Mouse (Mus musculus) monocyte, adult 2 months (primary cell): Measurements from ENCODE around the gene Pkd1.
A peak's percentile ranks its signal among the peaks of the same experiment; 100 is the strongest.

Source experiments
- DNase-seq, 2 experiments: peaks; one replicate each; pipeline ENCODE4 v3.0.0; 2022; ENCODE audit warnings: low spot score in 2 of 2, low read depth in 1 of 2

Pkd1 gene

DNA sequence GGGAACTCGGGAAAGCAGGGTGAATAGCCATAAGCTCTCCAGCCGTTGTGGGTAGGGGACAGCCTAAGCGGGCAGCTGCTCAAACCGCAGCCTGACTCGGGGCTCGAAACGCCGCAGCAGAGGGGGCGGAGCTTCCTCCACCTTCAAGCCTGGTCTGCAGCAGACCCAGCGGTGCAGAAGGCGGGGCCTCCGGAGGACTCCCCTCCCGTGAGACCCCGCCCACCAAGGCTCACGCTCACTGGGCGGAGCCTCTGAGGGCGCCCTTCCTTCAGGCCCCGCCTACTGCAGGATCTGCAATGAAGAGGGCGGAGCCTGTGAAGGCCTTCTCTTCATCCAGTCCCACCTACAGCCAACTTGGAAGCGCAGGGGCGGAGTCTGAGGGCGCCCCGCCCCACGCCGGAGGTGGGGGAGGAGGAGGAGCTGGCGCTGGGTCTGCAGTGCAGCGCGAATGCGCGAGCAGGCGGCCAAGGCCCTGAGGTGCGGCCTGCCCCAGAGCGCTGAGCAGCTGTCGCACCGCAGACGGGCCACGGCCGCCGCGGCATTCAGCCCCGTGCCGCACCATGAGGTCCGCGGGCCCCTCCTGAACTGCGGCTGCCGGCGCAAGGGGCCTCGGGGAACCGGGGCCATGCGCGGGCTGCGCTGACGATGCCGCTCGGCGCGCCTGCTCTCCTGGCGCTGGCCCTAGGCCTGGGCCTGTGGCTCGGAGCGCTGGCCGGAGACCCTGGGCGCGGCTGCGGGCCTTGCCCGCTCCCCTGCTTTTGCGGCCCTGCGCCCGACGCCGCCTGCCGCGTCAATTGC is at the start of gene Pkd1:
Gene Pkd1 (plus strand): TSS at position 217 of the 798 bp plus-strand sequence.
- DNase-seq, result peak; percentile 98 to 99

DNA sequence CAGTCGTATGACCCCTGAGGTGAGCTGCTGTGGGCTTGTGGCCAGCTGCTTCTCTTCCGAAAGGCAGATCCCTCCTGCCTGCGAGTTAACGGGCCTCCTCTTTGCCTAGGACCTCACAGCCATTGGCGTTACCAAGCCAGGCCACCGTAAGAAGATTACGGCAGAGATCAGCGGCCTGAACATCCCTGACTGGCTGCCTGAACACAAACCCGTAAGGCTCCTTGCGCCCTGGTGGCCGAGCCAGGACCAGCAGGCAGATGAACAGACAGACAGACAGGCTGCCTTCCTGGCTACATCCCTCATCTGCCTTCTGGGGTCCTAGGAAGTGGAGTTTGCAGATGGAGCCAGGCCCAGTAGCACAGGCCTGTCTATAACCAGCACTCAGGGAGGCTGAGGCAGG is 47.4 kb upstream of the Pkd1 start:
- DNase-seq, result no peak

GRCm38 (mm10) chr17:24504085-24504484 is 45.5 kb upstream of the Pkd1 start:
- no peak for DNase-seq

DNA sequence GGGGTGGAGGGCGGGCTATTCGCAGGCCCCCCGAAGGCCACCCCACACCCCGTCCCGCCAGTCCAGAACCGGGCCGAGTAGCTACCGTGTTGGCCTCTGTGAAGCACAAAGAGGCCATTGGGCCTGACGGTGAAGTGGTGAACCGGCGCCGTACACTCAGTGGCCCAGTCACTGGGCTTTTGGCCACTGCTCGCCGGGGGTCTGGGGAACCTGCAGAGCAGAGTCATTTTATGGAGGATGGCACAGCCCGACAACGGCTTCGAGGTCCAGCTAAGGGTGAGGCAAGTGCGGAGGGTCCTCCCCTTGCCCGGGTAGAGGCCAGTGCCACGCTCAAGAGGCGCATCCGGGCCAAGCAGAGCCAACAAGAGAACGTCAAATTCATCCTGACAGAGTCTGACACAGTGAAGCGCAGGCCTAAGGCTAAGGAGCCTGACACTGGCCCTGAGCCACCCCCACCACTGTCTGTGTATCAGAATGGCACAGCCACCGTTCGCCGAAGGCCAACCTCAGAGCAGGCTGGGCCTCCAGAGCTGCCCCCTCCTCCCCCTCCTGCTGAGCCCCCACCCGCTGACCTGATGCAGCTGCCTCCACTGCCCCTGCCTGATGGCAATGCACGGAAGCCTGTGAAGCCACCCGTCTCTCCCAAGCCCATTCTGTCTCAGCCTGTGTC is 44.2 kb upstream of the Pkd1 start:
- no peak for DNase-seq

GRCm38 (mm10) chr17:24506332-24507070 is 43.1 kb upstream of the Pkd1 start:
- no peak for DNase-seq

- no peak for DNase-seq
These were observed 42.4 kb upstream of the Pkd1 start for GRCm38 (mm10) chr17:24507129-24507664.

DNA sequence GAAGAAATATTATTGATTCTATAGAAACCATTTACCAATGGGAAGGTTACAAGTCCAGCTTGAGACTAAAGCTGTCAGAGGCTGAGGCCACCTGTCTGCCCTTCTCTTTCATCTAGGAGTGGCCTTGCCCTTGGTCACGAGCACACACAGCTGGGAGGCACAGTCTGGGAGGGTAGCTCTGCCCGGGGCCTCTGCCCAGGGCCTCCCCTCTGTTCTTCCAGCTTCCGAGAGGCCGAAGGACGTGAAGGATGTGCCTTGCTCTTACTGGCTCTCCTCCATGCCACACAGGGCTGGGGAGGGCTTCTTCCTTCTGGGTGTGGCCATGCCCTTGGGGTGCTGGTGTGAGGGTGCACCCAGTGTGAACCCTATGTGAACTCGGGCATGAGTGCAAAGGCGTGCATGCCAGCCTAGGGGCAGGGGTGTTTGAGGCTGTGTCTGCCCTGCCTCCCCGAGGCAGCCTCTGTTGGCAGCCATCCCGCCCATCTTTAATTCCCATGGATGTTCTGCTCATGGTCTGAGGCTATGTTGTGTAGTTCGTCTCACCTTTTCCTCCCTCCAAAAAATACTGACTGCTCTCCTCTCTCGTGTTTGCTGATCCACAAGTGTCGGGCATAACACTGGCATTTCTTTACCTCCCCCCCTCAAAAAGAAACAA is 41.7 kb upstream of the Pkd1 start:
- DNase-seq, result no peak

DNA sequence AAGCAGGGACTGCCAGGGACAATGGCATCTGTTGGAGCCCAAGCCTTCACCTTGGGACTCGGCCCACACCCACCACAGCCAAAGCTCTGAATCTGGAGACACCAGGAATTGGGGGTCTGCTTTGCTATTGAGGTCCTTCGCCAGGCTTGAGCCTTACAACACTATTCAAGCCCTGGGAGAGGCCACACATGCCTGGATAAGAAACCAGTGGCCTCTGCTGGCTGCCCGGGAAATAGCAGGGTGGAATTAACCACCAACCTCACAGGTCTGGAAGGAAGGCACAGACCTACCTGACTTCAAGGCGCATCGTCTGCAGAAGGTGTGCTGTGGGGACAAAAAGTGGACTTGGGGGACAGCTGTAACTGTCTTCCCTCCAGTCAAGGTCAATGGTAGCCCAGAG is 36.0 kb upstream of the Pkd1 start:
- DNase-seq, result no peak

- no peak for DNase-seq
These were observed 35.1 kb upstream of the Pkd1 start for GRCm38 (mm10) chr17:24514270-24515257.

DNA sequence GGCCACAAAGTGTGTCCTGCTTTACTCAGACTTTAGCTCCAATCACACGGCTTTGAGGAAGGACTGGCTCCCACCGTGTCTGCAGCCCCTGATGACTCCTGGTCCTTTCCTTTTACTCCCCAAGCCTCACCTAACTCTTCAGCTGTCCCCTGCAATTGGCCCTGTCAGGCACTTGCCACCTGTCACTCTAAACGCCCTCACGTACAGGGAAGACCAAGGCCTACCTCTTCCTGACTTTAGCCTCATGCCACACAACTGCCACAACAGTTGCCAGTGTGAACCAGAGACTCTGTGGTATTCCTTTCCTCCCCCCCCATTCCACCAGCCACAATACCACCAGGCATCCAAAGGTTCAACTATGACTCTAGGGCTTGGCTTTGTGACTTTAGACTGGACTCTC is 29.2 kb upstream of the Pkd1 start:
- no peak for DNase-seq

- DNase-seq, result no peak
These were observed 24.9 kb upstream of the Pkd1 start for GRCm38 (mm10) chr17:24524734-24525133.

DNA sequence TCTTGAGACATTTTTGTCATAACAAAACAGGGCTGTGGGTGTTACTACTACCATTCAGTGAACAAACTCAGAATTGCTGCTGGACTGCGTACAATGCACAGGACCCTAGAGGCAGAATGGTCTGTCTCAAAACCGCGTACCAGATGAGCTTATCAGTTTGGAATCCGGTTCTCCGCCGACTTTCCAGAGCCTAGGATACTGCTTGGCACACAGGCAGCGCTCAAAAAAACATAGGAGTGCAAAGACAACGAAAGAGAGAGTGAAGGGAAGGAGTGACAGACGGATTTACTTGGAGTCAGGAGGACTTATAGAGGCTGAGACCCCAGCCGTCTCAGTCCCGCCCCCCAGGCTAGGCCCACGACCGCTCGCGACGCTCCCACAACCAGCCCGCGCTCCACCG is 22.3 kb upstream of the Pkd1 start:
- no peak for DNase-seq

DNA sequence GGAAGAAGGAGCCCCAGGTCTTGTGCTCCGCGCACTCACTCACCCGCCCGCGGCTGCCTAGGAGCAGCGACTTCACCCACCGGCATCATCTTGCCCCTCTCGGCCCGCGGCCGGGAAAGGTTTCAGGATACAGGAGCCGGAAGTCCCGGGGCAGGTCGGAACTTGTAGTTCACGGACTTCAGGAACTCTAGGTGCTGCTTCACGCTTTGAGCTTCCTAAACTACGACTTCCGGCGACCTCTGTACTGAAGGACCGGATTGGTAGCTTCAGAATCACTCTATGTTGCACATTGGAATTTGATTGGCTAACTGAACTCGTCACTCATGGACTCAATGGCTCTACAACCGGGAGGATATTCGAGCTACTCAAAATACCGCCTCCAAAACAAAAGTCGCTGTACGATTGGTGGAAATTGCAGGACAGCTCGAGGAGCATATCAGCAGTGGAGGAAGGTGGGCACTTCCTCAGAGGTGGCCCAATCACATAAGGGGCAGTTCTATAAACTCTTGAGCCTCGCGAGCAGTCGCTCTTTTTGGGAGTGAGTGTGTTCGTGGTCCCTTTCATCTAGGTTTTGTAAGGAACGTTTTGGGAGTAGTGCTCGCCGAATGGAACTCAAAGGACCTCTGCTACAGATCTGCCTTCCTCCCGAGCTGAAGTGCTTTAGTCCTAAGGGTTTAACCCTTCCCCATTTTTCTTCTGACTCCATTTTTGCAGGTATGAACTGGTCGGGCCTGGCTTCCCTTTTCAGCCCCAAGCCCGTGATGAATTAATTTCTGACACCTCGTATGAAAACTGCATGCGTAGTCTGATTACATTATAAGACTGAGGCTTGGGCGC is 21.7 kb upstream of the Pkd1 start, which contains the start of gene Traf7:
Gene Traf7 (minus strand): TSS at position 216 of the 837 bp plus-strand sequence.
- peak; percentile 78 to 88 for DNase-seq

- DNase-seq, result no peak
These were observed 21.1 kb upstream of the Pkd1 start for GRCm38 (mm10) chr17:24528560-24528918.

DNA sequence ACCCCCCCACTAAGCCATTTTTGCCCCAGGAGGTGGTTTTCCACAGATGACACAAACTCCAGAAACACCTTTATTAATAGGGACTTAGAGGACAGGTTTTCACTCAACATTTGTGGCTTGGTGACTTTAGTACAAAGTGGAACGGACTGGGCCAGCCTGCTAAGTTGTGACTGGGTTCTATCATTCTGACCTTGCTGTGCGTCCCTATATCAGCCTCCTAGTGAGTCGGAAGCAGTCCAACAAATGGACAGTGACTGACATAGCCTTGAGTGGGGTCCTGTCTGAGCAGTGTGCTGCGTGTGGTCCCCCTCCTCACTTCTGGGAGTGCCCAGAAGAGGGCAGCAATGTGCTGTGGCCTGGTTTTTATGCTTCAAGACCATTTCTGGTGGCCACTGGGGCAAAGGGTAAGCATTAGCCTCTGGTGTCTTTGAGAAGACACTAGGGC is 20.6 kb upstream of the Pkd1 start:
- no peak for DNase-seq

DNA sequence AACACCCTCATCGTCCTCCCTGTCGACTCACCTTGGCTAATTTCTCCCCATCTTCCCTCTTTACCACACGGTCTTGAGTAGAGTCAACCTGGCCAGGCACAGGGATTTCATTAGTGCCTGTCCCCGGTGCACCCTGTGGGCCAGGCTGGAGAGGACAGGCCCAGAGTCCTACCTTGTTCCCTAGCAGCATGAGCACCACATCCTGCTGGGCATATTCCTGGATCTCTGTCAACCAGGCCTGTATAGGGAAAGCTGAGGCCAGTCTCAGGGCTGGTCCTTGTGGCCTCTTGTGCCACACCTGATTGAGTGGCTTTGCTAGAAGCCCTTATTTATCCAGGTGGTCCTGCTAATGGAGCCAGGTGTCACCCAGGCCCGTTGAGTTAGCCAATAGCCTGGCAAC is 19.8 kb upstream of the Pkd1 start:
- DNase-seq, result no peak

DNA sequence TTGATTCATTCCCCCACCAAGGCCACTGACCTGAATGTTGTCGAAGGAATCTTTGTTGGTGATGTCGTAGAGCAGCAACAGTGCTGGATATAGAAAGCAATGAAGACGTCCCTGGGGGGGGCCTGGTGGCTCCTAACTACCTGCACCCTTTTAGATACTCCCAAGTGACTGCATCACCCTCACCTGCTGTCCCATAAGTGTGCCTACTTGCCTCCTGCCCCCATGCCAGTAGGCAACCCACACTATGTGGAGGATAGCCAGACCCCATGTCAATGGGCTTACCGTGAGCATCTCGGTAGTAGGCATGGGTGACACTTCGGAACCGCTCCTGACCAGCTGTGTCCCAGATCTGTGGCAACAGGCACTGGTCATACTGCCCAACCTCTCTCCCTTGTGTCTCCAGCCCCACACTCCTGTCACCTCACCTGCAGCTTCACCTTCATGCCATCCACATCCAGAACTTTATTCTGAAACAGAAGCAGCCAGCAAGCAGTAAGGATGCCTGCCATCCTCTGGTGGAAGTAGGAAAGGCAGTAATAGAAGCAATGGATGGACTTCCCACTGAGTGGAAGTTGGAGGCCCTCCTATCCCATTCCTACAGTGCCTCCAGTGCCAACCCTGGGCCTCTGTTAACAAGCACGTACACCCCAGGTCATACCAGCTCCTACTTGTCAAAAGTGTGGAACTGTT is 19.1 kb upstream of the Pkd1 start:
- DNase-seq, result no peak

- DNase-seq, result no peak
These were observed 18.6 kb upstream of the Pkd1 start for GRCm38 (mm10) chr17:24531064-24531463.
